Mouse (Mus musculus) cortical plate, adult 2 months (tissue): ENCODE measurements around the gene Rgs12.

ENCODE experiments used
- CTCF ChIP-seq: fragments of 200-500 bp; IDR thresholded peaks from 2 replicates; pipeline ENCODE4 v1.5.1; 2011; ENCODE audit warnings: mild to moderate bottlenecking, control low read depth, low read length; ENCODE audit not compliant: insufficient read depth; ENCODE audit errors: extremely low read depth
- POLR2A ChIP-seq: fragments of 200-500 bp; IDR thresholded peaks from 2 replicates; pipeline ENCODE4 v1.6.1; 2011; ENCODE audit warnings: mild to moderate bottlenecking, low read length, control low read depth; ENCODE audit not compliant: insufficient read depth; ENCODE audit errors: extremely low read depth

GRCm38 (mm10) chr5:34988690-34989089, 39.4 kb downstream of the Rgs12 start:
- TF ChIP-seq CTCF (no peak), POLR2A (no peak)
